Mouse (Mus musculus) liver, postnatal 0 days (tissue): ENCODE results near the gene Dlg1.

Experiments used
- CTCF ChIP-seq: sonication (generic); IDR thresholded peaks from 2 replicates; pipeline ENCODE4 v1.5.1; 2016; ENCODE audit warnings: antibody characterized with exemption, low read depth
- EP300 ChIP-seq: IDR thresholded peaks from 2 replicates; pipeline ENCODE4 v1.6.1; 2016; ENCODE audit warnings: antibody characterized with exemption, low read depth, mild to moderate bottlenecking

DNA sequence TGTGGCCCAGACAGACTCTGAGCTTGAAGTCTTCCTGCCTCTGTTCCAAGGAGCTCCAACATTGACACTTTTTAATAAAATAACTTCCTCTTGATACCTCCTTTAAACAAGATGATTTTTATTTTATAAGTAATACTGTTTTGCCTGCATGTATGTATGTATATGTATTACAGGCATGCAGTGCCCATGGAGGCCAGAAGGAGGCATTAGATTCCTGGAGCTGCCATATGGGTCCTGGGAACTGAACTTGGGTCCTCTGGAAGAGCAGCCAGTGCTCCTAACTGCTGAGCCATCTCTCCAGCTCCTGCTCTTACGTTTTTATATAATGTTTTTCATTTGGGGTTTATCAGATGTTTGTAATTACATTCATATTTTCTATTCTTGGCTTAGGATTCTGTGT is 9.0 kb downstream of the Dlg1 start:
- TF ChIP-seq CTCF = no peak; the same call in 1 of the 2 replicates
- TF ChIP-seq EP300 = no peak
